Mouse (Mus musculus) testis, adult 2 months (tissue): ENCODE data around the gene Kmt2d.
A peak's percentile ranks its signal among the peaks of the same experiment; 100 is the strongest.

ENCODE experiments used
- CTCF ChIP-seq: fragments of 200-500 bp; IDR thresholded peaks from 2 replicates; pipeline ENCODE4 v1.5.1; 2012; ENCODE audit warnings: low read depth, mild to moderate bottlenecking, inconsistent platforms, low read length, moderate library complexity; ENCODE audit not compliant: control insufficient read depth, insufficient read depth, insufficient replicate concordance
- POLR2A ChIP-seq: fragments of 200-500 bp; IDR thresholded peaks from 2 replicates; pipeline ENCODE4 v1.6.1; 2012; ENCODE audit warnings: low read depth, mild to moderate bottlenecking, inconsistent platforms, low read length, moderate library complexity; ENCODE audit not compliant: control insufficient read depth

DNA sequence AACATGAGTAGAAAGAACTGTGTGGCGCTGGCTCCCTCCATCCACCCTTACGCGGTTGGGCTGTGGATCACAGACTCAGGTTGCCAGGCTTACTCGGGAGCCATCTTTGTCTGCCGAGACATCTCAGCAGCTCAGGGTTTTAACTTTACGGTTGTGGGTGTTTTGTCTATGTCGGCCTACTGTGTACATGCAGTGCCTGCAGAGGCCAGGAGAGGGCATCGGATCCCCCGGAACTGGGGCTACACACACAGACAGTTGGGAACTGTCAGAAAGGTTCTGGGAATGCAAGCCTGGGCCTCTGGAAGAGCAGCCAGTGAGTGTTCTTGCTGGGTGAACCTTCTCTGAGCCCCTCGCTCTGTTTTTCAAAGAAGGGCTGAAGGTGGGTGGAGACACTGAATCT, 49.6 kb downstream of the Kmt2d start:
- peak; percentile 33; the same call in 1 of the 2 replicates for TF ChIP-seq CTCF
- no peak for TF ChIP-seq POLR2A
